Comparison of ENCODE assay signal across 27 mouse cellular contexts in genomic region chr10:40374828-40375227, GRCm38 (mm10). TPM values are rescaled to one million over a fixed set of nuclear protein-coding genes. Genes with fewer than 3 reads are reported as not detected.
DNase-seq lines count a peak whose midpoint lies in the region; ATAC-seq and TF ChIP-seq lines count a peak whose summit lies in the region.
"Had no signal": no experiment of that assay in that cellular context is flagged by ENCODE, and none has a peak within 500 bp of the region (broad histone marks: within the 10 kb centered on the region; RNA-seq: fewer than 3 reads in every experiment).

No protein-coding gene starts in this region.

- H3K4me1 ChIP-seq in spleen, adult 2 months (ENCODE audit: control insufficient read depth, insufficient read depth, insufficient read length), result peaks cover 16% of the 10 kb centered on the region
- no peaks in the 10 kb centered on the region for H3K4me1 ChIP-seq in stomach, postnatal 0 days (replicated peaks; ENCODE audit: control insufficient read depth, insufficient read depth)
- H3K4me1 ChIP-seq: liver, embryonic 13.5 days had no signal

- no peak overlapping the region for H3K4me3 ChIP-seq in spleen, adult 2 months (ENCODE audit: extremely low read depth, insufficient read depth, insufficient read length)
- no peak overlapping the region for H3K4me3 ChIP-seq in stomach, postnatal 0 days (ENCODE audit: low read depth, low read length)
- H3K4me3 ChIP-seq: forebrain, embryonic 13.5 days; heart, embryonic 13.5 days; limb, embryonic 10.5 days; limb, embryonic 15.5 days; liver, embryonic 13.5 days; neural tube, embryonic 15.5 days had no signal

- H3K4me2 ChIP-seq in stomach, postnatal 0 days (replicated peaks; ENCODE audit: low read depth), result no peak overlapping the region
- H3K4me2 ChIP-seq: forebrain, embryonic 13.5 days; heart, embryonic 13.5 days; hindbrain, embryonic 14.5 days; limb, embryonic 15.5 days; liver, embryonic 13.5 days; neural tube, embryonic 15.5 days had no signal

- no peak for TF ChIP-seq POLR2A in spleen, adult 2 months (IDR thresholded peaks at IDR 0.05; ENCODE audit: low read depth, low read length)

- H3K27ac ChIP-seq in spleen, adult 2 months (ENCODE audit: insufficient read depth, low read length), result peak overlapping the region; percentile 22; the same call in 1 of the 2 replicates
- H3K27ac ChIP-seq in stomach, postnatal 0 days (replicated peaks), result no peak overlapping the region
- H3K27ac ChIP-seq: forebrain, embryonic 13.5 days; heart, embryonic 13.5 days; hindbrain, embryonic 14.5 days; limb, embryonic 10.5 days; limb, embryonic 15.5 days; liver, embryonic 13.5 days; neural tube, embryonic 15.5 days had no signal

- H3K27me3 ChIP-seq in spleen, adult 2 months (ENCODE audit: control insufficient read depth, insufficient read depth, low read length), result no peaks in the 10 kb centered on the region
- no peaks in the 10 kb centered on the region for H3K27me3 ChIP-seq in stomach, postnatal 0 days (ENCODE audit: control insufficient read depth, insufficient read depth, low read length)
- H3K27me3 ChIP-seq: forebrain, embryonic 13.5 days; heart, embryonic 13.5 days; limb, embryonic 15.5 days; liver, embryonic 13.5 days; neural tube, embryonic 15.5 days had no signal

- 80% methylated on average over 7 of the region's 7 CpGs for WGBS in spleen, adult 2 months
- WGBS in stomach, postnatal 0 days, result 59% methylated on average over 7 of the region's 7 CpGs

- no peak for TF ChIP-seq CTCF in spleen, adult 2 months (IDR thresholded peaks at IDR 0.05; ENCODE audit: extremely low read depth, insufficient read depth, insufficient read length, insufficient replicate concordance)
- TF ChIP-seq CTCF in stomach, postnatal 0 days (IDR thresholded peaks at IDR 0.05; ENCODE audit: low read depth), result no peak

- H3K9me3 ChIP-seq in stomach, postnatal 0 days (ENCODE audit: control insufficient read depth, low read length), result no peaks in the 10 kb centered on the region
- H3K9me3 ChIP-seq: forebrain, embryonic 13.5 days; heart, embryonic 13.5 days; limb, embryonic 10.5 days; limb, embryonic 15.5 days; liver, embryonic 13.5 days; neural tube, embryonic 15.5 days had no signal

- intact Hi-C loops in gastrocnemius, postnatal 14 days (cut with DNase I; ENCODE audit: low total_unique reads), result loop anchor here (10.0 kb wide), 1 partner anchor 150 kb away; no protein-coding TSS in a partner anchor

- no peak overlapping the region for H3K9ac ChIP-seq in stomach, postnatal 0 days (ENCODE audit: low read length)
- H3K9ac ChIP-seq: forebrain, embryonic 13.5 days; heart, embryonic 13.5 days; hindbrain, embryonic 14.5 days; limb, embryonic 15.5 days; liver, embryonic 13.5 days; neural tube, embryonic 15.5 days had no signal

- ATAC-seq in stomach, postnatal 0 days (ENCODE audit: low FRiP score, low TSS enrichment), result no peak
- ATAC-seq: CD4-positive, CD25-positive, alpha-beta regulatory T cell, adult 4 months; forebrain, embryonic 13.5 days had no signal

- DNase-seq in spleen, adult 2 months (ENCODE audit: low read depth in 1 of 2, low spot score in 2 of 2), result no peak
- DNase-seq in spleen, postnatal 14 days (ENCODE audit: low spot score in 2 of 2), result no peak
- DNase-seq in cerebellum, adult 8-10 months, result peak; percentile 60
- DNase-seq in cerebellum, postnatal 25 days, result peak; percentile 63 to 67
- DNase-seq in frontal cortex, adult 2 months (ENCODE audit: extremely low spot score in 1 of 2, low spot score in 1 of 2), result no peak
- DNase-seq in stomach, postnatal 0 days (ENCODE audit: low spot score), result no peak
- DNase-seq in gastrocnemius, postnatal 14 days, result no peak
- DNase-seq: adrenal gland, postnatal 14 days; gastrocnemius, postnatal 25 days; heart, adult 18-20 months; heart, postnatal 10 days; kidney, adult 2 months; kidney, postnatal 36 days; layer of hippocampus, postnatal 36 days; liver, embryonic 13.5 days; lung, adult 18-20 months; lung, postnatal 10 days; midbrain, embryonic 14.5 days; right cerebral cortex, postnatal 25 days; thymus, postnatal 4 days had no signal

- TF ChIP-seq EP300 in stomach, postnatal 0 days (optimal IDR thresholded peaks at IDR 0.05), result no peak

- no peaks in the 10 kb centered on the region for H3K36me3 ChIP-seq in spleen, adult 2 months (ENCODE audit: control insufficient read depth, insufficient read depth, low read length)
- no peaks in the 10 kb centered on the region for H3K36me3 ChIP-seq in stomach, postnatal 0 days (ENCODE audit: control insufficient read depth, insufficient read depth, low read length)
- H3K36me3 ChIP-seq: heart, embryonic 13.5 days; limb, embryonic 10.5 days; limb, embryonic 15.5 days; liver, embryonic 13.5 days; neural tube, embryonic 15.5 days had no signal

RNA-seq across cellular contexts. Expression of gene Cdk19, which starts 35.5 kb away (rescaled TPM):
- 10.7 and 12.6 TPM in 2 replicates for polyA plus RNA-seq in spleen, adult 2 months (2012; rRNA removed)
- polyA plus RNA-seq in frontal cortex, adult 2 months (2012; rRNA removed), result 30.9 and 33.5 TPM in 2 replicates
- 4.2 and 4.4 TPM in 2 replicates for polyA plus RNA-seq in stomach, postnatal 0 days (2015; fragmentation: Nextera tagmentation; extraction: Ambion mirVana)
- total RNA-seq in gastrocnemius, postnatal 14 days (2021), result 1 to 10 TPM; 5.4 to 6.4 TPM

Comparison
In these comparisons a context has a peak if more than half of its experiments do, and no peak if none do; other contexts are left out.
1. DNase-seq: peak in cerebellum, adult 8-10 months (single experiment) and cerebellum, postnatal 25 days (2 of 2); none in spleen, adult 2 months (0 of 2), spleen, postnatal 14 days (0 of 2), frontal cortex, adult 2 months (0 of 2), stomach, postnatal 0 days (single experiment) and gastrocnemius, postnatal 14 days (single experiment).